Mouse (Mus musculus): ENCODE data around the gene Lrrc8b.

GRCm38 (mm10) chr5:105461076-105461475, 45.5 kb downstream of the Lrrc8b start:
- TF ChIP-seq POLR2A (IDR thresholded peaks at IDR 0.05; ENCODE audit: control insufficient read depth, extremely low read depth, insufficient read depth, low read length, poor library complexity) (no peak), CTCF (IDR thresholded peaks at IDR 0.05; ENCODE audit: borderline replicate concordance, control insufficient read depth, extremely low read depth, insufficient read depth, low read length, poor library complexity) (no peak)
